Mouse (Mus musculus) heart, embryonic 12.5 days (tissue): ENCODE data around the gene Apol6. TPM values are rescaled to one million over a fixed set of nuclear protein-coding genes. Genes with fewer than 3 reads are reported as not detected.

Experiments
- ATAC-seq: fragments of 200-750 bp; cut with Nextera tagmentation; 2 replicates; pipeline ENCODE4 v1.8.0; 2017; ENCODE audit warnings: moderate TSS enrichment, moderate library complexity; ENCODE audit not compliant: insufficient number of reproducible peaks, low FRiP score
- H3K27ac ChIP-seq: fragments of 300-500 bp; sonication (generic); 2 replicates; pipeline ENCODE4 v1.5.1; 2016; ENCODE audit warnings: mild to moderate bottlenecking, moderate library complexity; ENCODE audit not compliant: poor library complexity, severe bottlenecking
- H3K27me3 ChIP-seq: fragments of 300-500 bp; sonication (generic); replicated peaks from 2 replicates; pipeline ENCODE4 v1.6.1; 2016; ENCODE audit warnings: mild to moderate bottlenecking, moderate library complexity
- H3K36me3 ChIP-seq: fragments of 300-500 bp; sonication (generic); 2 replicates; pipeline ENCODE4 v1.6.1; 2016; ENCODE audit warnings: mild to moderate bottlenecking, moderate library complexity
- H3K4me1 ChIP-seq: fragments of 300-500 bp; sonication (generic); replicated peaks from 2 replicates; pipeline ENCODE4 v1.6.1; 2016; ENCODE audit warnings: mild to moderate bottlenecking
- H3K4me2 ChIP-seq: fragments of 300-500 bp; sonication (generic); 2 replicates; pipeline ENCODE4 v1.6.1; 2016; ENCODE audit warnings: mild to moderate bottlenecking, moderate library complexity
- H3K4me3 ChIP-seq: fragments of 300-500 bp; sonication (generic); 2 replicates; pipeline ENCODE4 v1.5.1; 2016; ENCODE audit warnings: mild to moderate bottlenecking
- H3K9ac ChIP-seq: fragments of 300-500 bp; sonication (generic); 2 replicates; pipeline ENCODE4 v1.6.1; 2016; ENCODE audit warnings: mild to moderate bottlenecking, moderate library complexity
- H3K9me3 ChIP-seq: fragments of 300-500 bp; sonication (generic); replicated peaks from 2 replicates; pipeline ENCODE4 v1.6.1; 2016; ENCODE audit warnings: mild to moderate bottlenecking, moderate library complexity
- WGBS: fragments of 180-500 bp; shearing (Covaris S2); methylation state at CpG from one replicate; pipeline ENCODE4 v1.1.7; 2016; 5-methylcytosine and 5-hydroxymethylcytosine counted together
- polyA plus RNA-seq: library from polyadenylated mRNA; unstranded; fragments of >200 nt; fragmentation: Nextera tagmentation; extraction: Ambion mirVana; gene quantifications from 2 replicates; pipeline ENCODE4 v1.2.1, GENCODE M21; 2016

Gene Apol6
- polyA plus RNA-seq, 1 experiment from 2014 or later: 0.36 TPM

GRCm38 (mm10) chr15:77017897-77018296 lies 26.6 kb upstream of the Apol6 start:
- no peaks in the 10 kb centered on the region for H3K9me3 ChIP-seq
- no peaks in the 10 kb centered on the region for H3K27me3 ChIP-seq
- peak overlapping the region; percentile 97 for H3K27ac ChIP-seq
- peaks cover 97% of the 10 kb centered on the region for H3K4me1 ChIP-seq
- H3K4me3 ChIP-seq: no peak overlapping the region
- H3K9ac ChIP-seq: 0 out of 2 replicates have a peak overlapping the region, but pooled peaks have one; percentile 52
- H3K36me3 ChIP-seq: peaks cover 6% of the 10 kb centered on the region; the same call in 1 of the 2 replicates
- no peak overlapping the region for H3K4me2 ChIP-seq
- no peak for ATAC-seq

GRCm38 (mm10) chr15:77018740-77019340 lies 25.7 kb upstream of the Apol6 start:
- no peak overlapping the region for H3K4me3 ChIP-seq
- peak overlapping the region; percentile 52; the same call in 1 of the 2 replicates for H3K9ac ChIP-seq
- H3K9me3 ChIP-seq: no peaks in the 10 kb centered on the region
- H3K4me1 ChIP-seq: peaks cover 95% of the 10 kb centered on the region
- H3K27me3 ChIP-seq: no peaks in the 10 kb centered on the region
- H3K4me2 ChIP-seq: no peak overlapping the region
- peak; percentile 51 for ATAC-seq
- WGBS: 37% methylated on average over 6 of the region's 6 CpGs
- peak overlapping the region; percentile 97 for H3K27ac ChIP-seq
- H3K36me3 ChIP-seq: peaks cover 6% of the 10 kb centered on the region; the same call in 1 of the 2 replicates

GRCm38 (mm10) chr15:77019533-77019932 lies 25.0 kb upstream of the Apol6 start:
- Histone ChIP-seq H3K27ac (peak overlapping the region; percentile 97), H3K4me1 (peaks cover 89% of the 10 kb centered on the region), H3K36me3 (peaks cover 6% of the 10 kb centered on the region; the same call in 1 of the 2 replicates), H3K4me3 (no peak overlapping the region), H3K27me3 (no peaks in the 10 kb centered on the region), H3K4me2 (no peak overlapping the region), H3K9ac (peak overlapping the region; percentile 21; the same call in 1 of the 2 replicates), H3K9me3 (no peaks in the 10 kb centered on the region)
- ATAC-seq: peak; percentile 63
- 34% methylated on average over 7 of the region's 7 CpGs for WGBS

GRCm38 (mm10) chr15:77020136-77020535 lies 24.4 kb upstream of the Apol6 start:
- Histone ChIP-seq H3K27me3 (no peaks in the 10 kb centered on the region), H3K4me3 (no peak overlapping the region), H3K9ac (no peak overlapping the region), H3K36me3 (peaks cover 6% of the 10 kb centered on the region; the same call in 1 of the 2 replicates), H3K27ac (peak overlapping the region; percentile 97), H3K4me2 (no peak overlapping the region), H3K9me3 (no peaks in the 10 kb centered on the region), H3K4me1 (peaks cover 83% of the 10 kb centered on the region)
- no peak for ATAC-seq
- 45% methylated on average over 4 of the region's 4 CpGs for WGBS

- H3K9me3 ChIP-seq: no peaks in the 10 kb centered on the region
- peak overlapping the region; percentile 58 for H3K9ac ChIP-seq
- peaks cover 82% of the 10 kb centered on the region for H3K4me1 ChIP-seq
- no peaks in the 10 kb centered on the region for H3K27me3 ChIP-seq
- ATAC-seq: no peak
- whole genome bisulfite sequencing: 85% methylated on average over 3 of the region's 3 CpGs
- peak overlapping the region; percentile 97 for H3K27ac ChIP-seq
- peaks cover 3% of the 10 kb centered on the region; the same call in 1 of the 2 replicates for H3K36me3 ChIP-seq
- no peak overlapping the region for H3K4me3 ChIP-seq
- peak overlapping the region; percentile 37 for H3K4me2 ChIP-seq
Observed at GRCm38 (mm10) chr15:77021056-77021455, 23.5 kb upstream of the Apol6 start.

GRCm38 (mm10) chr15:77021851-77022250 lies 22.7 kb upstream of the Apol6 start:
- ATAC-seq: no peak
- H3K27ac ChIP-seq: peak overlapping the region; percentile 97
- peaks cover 79% of the 10 kb centered on the region for H3K4me1 ChIP-seq
- peak overlapping the region; percentile 37 for H3K4me2 ChIP-seq
- H3K4me3 ChIP-seq: no peak overlapping the region
- WGBS: 71% methylated on average over 4 of the region's 4 CpGs
- H3K9ac ChIP-seq: peak overlapping the region; percentile 58; the same call in 1 of the 2 replicates
- no peaks in the 10 kb centered on the region; the same call in 1 of the 2 replicates for H3K36me3 ChIP-seq
- no peaks in the 10 kb centered on the region for H3K9me3 ChIP-seq
- no peaks in the 10 kb centered on the region for H3K27me3 ChIP-seq

GRCm38 (mm10) chr15:77022401-77022957 lies 22.1 kb upstream of the Apol6 start:
- H3K4me3 ChIP-seq: no peak overlapping the region
- H3K9ac ChIP-seq: no peak overlapping the region
- H3K27ac ChIP-seq: peak overlapping the region; percentile 97
- peak overlapping the region; percentile 10; the same call in 1 of the 2 replicates for H3K4me2 ChIP-seq
- no peaks in the 10 kb centered on the region for H3K9me3 ChIP-seq
- 50% methylated on average over 5 of the region's 5 CpGs for WGBS
- no peak for ATAC-seq
- H3K27me3 ChIP-seq: no peaks in the 10 kb centered on the region
- H3K4me1 ChIP-seq: peaks cover 79% of the 10 kb centered on the region
- no peaks in the 10 kb centered on the region for H3K36me3 ChIP-seq

- H3K27me3 ChIP-seq: no peaks in the 10 kb centered on the region
- whole genome bisulfite sequencing: 78% methylated on average over 5 of the region's 5 CpGs
- no peak for ATAC-seq
- H3K4me2 ChIP-seq: no peak overlapping the region
- no peak overlapping the region for H3K9ac ChIP-seq
- H3K36me3 ChIP-seq: no peaks in the 10 kb centered on the region
- H3K4me3 ChIP-seq: no peak overlapping the region
- peaks cover 64% of the 10 kb centered on the region for H3K4me1 ChIP-seq
- no peaks in the 10 kb centered on the region for H3K9me3 ChIP-seq
- H3K27ac ChIP-seq: no peak overlapping the region
Observed at GRCm38 (mm10) chr15:77025884-77026583, 18.5 kb upstream of the Apol6 start.

- H3K4me2 ChIP-seq: no peak overlapping the region
- ATAC-seq: no peak
- H3K9me3 ChIP-seq: no peaks in the 10 kb centered on the region
- 75% methylated on average over 3 of the region's 3 CpGs for WGBS
- no peaks in the 10 kb centered on the region for H3K27me3 ChIP-seq
- H3K4me1 ChIP-seq: peaks cover 59% of the 10 kb centered on the region
- H3K4me3 ChIP-seq: no peak overlapping the region
- peak overlapping the region; percentile 79 for H3K27ac ChIP-seq
- no peak overlapping the region for H3K9ac ChIP-seq
- H3K36me3 ChIP-seq: no peaks in the 10 kb centered on the region
Observed at GRCm38 (mm10) chr15:77027117-77027516, 17.4 kb upstream of the Apol6 start.

- no peaks in the 10 kb centered on the region for H3K36me3 ChIP-seq
- H3K4me1 ChIP-seq: peaks cover 53% of the 10 kb centered on the region
- peak overlapping the region; percentile 79 for H3K27ac ChIP-seq
- WGBS: 59% methylated on average over 6 of the region's 6 CpGs
- H3K27me3 ChIP-seq: no peaks in the 10 kb centered on the region
- H3K9me3 ChIP-seq: no peaks in the 10 kb centered on the region
- H3K9ac ChIP-seq: peak overlapping the region; percentile 39; the same call in 1 of the 2 replicates
- no peak for ATAC-seq
- H3K4me2 ChIP-seq: no peak overlapping the region
- no peak overlapping the region for H3K4me3 ChIP-seq
Observed at GRCm38 (mm10) chr15:77027675-77028074, 16.9 kb upstream of the Apol6 start.

- Histone ChIP-seq H3K4me2 (0 out of 2 replicates have a peak overlapping the region, but pooled peaks have one; percentile 1), H3K9me3 (no peaks in the 10 kb centered on the region), H3K27me3 (no peaks in the 10 kb centered on the region), H3K27ac (peak overlapping the region; percentile 87), H3K36me3 (no peaks in the 10 kb centered on the region), H3K4me1 (peaks cover 47% of the 10 kb centered on the region), H3K9ac (peak overlapping the region; percentile 63), H3K4me3 (no peak overlapping the region)
- ATAC-seq: peak; percentile 41
- WGBS: 20% methylated on average over 7 of the region's 7 CpGs
Observed at GRCm38 (mm10) chr15:77029331-77029991, 15.1 kb upstream of the Apol6 start.
